Mouse (Mus musculus): ENCODE measurements at regions not wholly inside any gene's neighbourhood (a gene's known extent, or its start where the extent isn't known, plus 50 kb on each side); places are given as distances from the start of the nearest gene placed in this dataset.

GRCm38 (mm10) chr13:80502927-80503326 lies 380.3 kb upstream of the Arrdc3 start:
- no peak for ATAC-seq (ENCODE audit: insufficient read depth, low read depth)
- no peak overlapping the region for H3K4me2 ChIP-seq (ENCODE audit: low read depth, low read length)
- no peak overlapping the region for H3K4me3 ChIP-seq (ENCODE audit: low read depth, low read length)
- no peak for DNase-seq (ENCODE audit: low spot score)
- no peak overlapping the region for H3K9ac ChIP-seq (replicated peaks; ENCODE audit: low read depth, low read length)
- 73% methylated on average over 1 of the region's 1 CpGs for WGBS
- TF ChIP-seq CTCF (IDR thresholded peaks at IDR 0.05; ENCODE audit: low read depth) = no peak
- no peak for TF ChIP-seq EP300 (IDR thresholded peaks at IDR 0.05; ENCODE audit: low read depth)
- H3K9me3 ChIP-seq (replicated peaks; ENCODE audit: control insufficient read depth, low read length) = no peaks in the 10 kb centered on the region
- H3K36me3 ChIP-seq (replicated peaks; ENCODE audit: control insufficient read depth, insufficient read depth, low read length) = no peaks in the 10 kb centered on the region
- H3K27ac ChIP-seq (ENCODE audit: low read depth) = no peak overlapping the region
- H3K4me1 ChIP-seq (ENCODE audit: control insufficient read depth, insufficient read depth) = no peaks in the 10 kb centered on the region
- H3K27me3 ChIP-seq (ENCODE audit: control insufficient read depth, insufficient read depth, low read length) = no peaks in the 10 kb centered on the region

GRCm38 (mm10) chr13:80514171-80514981 lies 368.8 kb upstream of the Arrdc3 start:
- no peak overlapping the region for H3K27ac ChIP-seq (ENCODE audit: low read depth)
- TF ChIP-seq CTCF (IDR thresholded peaks at IDR 0.05; ENCODE audit: low read depth) (no peak), EP300 (IDR thresholded peaks at IDR 0.05; ENCODE audit: low read depth) (no peak)
- H3K9ac ChIP-seq (replicated peaks; ENCODE audit: low read depth, low read length) = no peak overlapping the region

GRCm38 (mm10) chr13:80514982-80515253 lies 368.3 kb upstream of the Arrdc3 start:
- DNase-seq (ENCODE audit: low spot score) (no peak), ATAC-seq (ENCODE audit: insufficient read depth, low read depth) (no peak)
- no peaks in the 10 kb centered on the region for H3K9me3 ChIP-seq (replicated peaks; ENCODE audit: control insufficient read depth, low read length)
- WGBS = 70% methylated on average over 4 of the region's 4 CpGs
- no peaks in the 10 kb centered on the region for H3K27me3 ChIP-seq (ENCODE audit: control insufficient read depth, insufficient read depth, low read length)
- no peaks in the 10 kb centered on the region for H3K36me3 ChIP-seq (replicated peaks; ENCODE audit: control insufficient read depth, insufficient read depth, low read length)
- H3K4me3 ChIP-seq (ENCODE audit: low read depth, low read length) = no peak overlapping the region
- H3K27ac ChIP-seq (ENCODE audit: low read depth) = no peak overlapping the region
- TF ChIP-seq CTCF (IDR thresholded peaks at IDR 0.05; ENCODE audit: low read depth) (no peak), EP300 (IDR thresholded peaks at IDR 0.05; ENCODE audit: low read depth) (no peak)
- no peak overlapping the region for H3K9ac ChIP-seq (replicated peaks; ENCODE audit: low read depth, low read length)
- no peak overlapping the region for H3K4me2 ChIP-seq (ENCODE audit: low read depth, low read length)
- H3K4me1 ChIP-seq (ENCODE audit: control insufficient read depth, insufficient read depth) = no peaks in the 10 kb centered on the region

More at GRCm38 (mm10) chr13:80514171-80514981, 368.8 kb upstream of the Arrdc3 start:
- Histone ChIP-seq H3K4me3 (ENCODE audit: low read depth, low read length) (no peak overlapping the region), H3K4me1 (ENCODE audit: control insufficient read depth, insufficient read depth) (no peaks in the 10 kb centered on the region), H3K27me3 (ENCODE audit: control insufficient read depth, insufficient read depth, low read length) (no peaks in the 10 kb centered on the region), H3K36me3 (replicated peaks; ENCODE audit: control insufficient read depth, insufficient read depth, low read length) (no peaks in the 10 kb centered on the region), H3K9me3 (replicated peaks; ENCODE audit: control insufficient read depth, low read length) (no peaks in the 10 kb centered on the region), H3K4me2 (ENCODE audit: low read depth, low read length) (no peak overlapping the region)
- DNase-seq (ENCODE audit: low spot score) (no peak), ATAC-seq (ENCODE audit: insufficient read depth, low read depth) (no peak)
- 61% methylated on average over 3 of the region's 3 CpGs for WGBS

GRCm38 (mm10) chr13:80518836-80519235 lies 364.3 kb upstream of the Arrdc3 start:
- 61% methylated on average over 1 of the region's 1 CpGs for WGBS
- Histone ChIP-seq H3K27ac (ENCODE audit: low read depth) (no peak overlapping the region), H3K4me2 (ENCODE audit: low read depth, low read length) (no peak overlapping the region), H3K9ac (replicated peaks; ENCODE audit: low read depth, low read length) (no peak overlapping the region), H3K9me3 (replicated peaks; ENCODE audit: control insufficient read depth, low read length) (no peaks in the 10 kb centered on the region), H3K27me3 (ENCODE audit: control insufficient read depth, insufficient read depth, low read length) (no peaks in the 10 kb centered on the region), H3K4me1 (ENCODE audit: control insufficient read depth, insufficient read depth) (no peaks in the 10 kb centered on the region), H3K4me3 (ENCODE audit: low read depth, low read length) (no peak overlapping the region), H3K36me3 (replicated peaks; ENCODE audit: control insufficient read depth, insufficient read depth, low read length) (no peaks in the 10 kb centered on the region)
- ATAC-seq (ENCODE audit: insufficient read depth, low read depth) (no peak), DNase-seq (ENCODE audit: low spot score) (no peak)
- no peak for TF ChIP-seq EP300 (IDR thresholded peaks at IDR 0.05; ENCODE audit: low read depth)
- TF ChIP-seq CTCF (IDR thresholded peaks at IDR 0.05; ENCODE audit: low read depth) = peak; percentile 16; the same call in 1 of the 2 replicates

GRCm38 (mm10) chr13:80519792-80520191 lies 363.4 kb upstream of the Arrdc3 start:
- Histone ChIP-seq H3K27me3 (ENCODE audit: control insufficient read depth, insufficient read depth, low read length) (no peaks in the 10 kb centered on the region), H3K27ac (ENCODE audit: low read depth) (no peak overlapping the region), H3K9me3 (replicated peaks; ENCODE audit: control insufficient read depth, low read length) (no peaks in the 10 kb centered on the region), H3K4me2 (ENCODE audit: low read depth, low read length) (no peak overlapping the region), H3K36me3 (replicated peaks; ENCODE audit: control insufficient read depth, insufficient read depth, low read length) (no peaks in the 10 kb centered on the region), H3K4me3 (ENCODE audit: low read depth, low read length) (no peak overlapping the region), H3K9ac (replicated peaks; ENCODE audit: low read depth, low read length) (no peak overlapping the region), H3K4me1 (ENCODE audit: control insufficient read depth, insufficient read depth) (no peaks in the 10 kb centered on the region)
- DNase-seq (ENCODE audit: low spot score) (no peak), ATAC-seq (ENCODE audit: insufficient read depth, low read depth) (no peak)
- 47% methylated on average over 4 of the region's 4 CpGs for WGBS
- TF ChIP-seq EP300 (IDR thresholded peaks at IDR 0.05; ENCODE audit: low read depth) (no peak), CTCF (IDR thresholded peaks at IDR 0.05; ENCODE audit: low read depth) (no peak)
